Mouse (Mus musculus) stomach, postnatal 0 days (tissue): Measurements from ENCODE around the gene Galnt10.

ENCODE experiments used
- CTCF ChIP-seq: IDR thresholded peaks from 2 replicates; pipeline ENCODE4 v1.5.1; 2016; ENCODE audit warnings: antibody characterized with exemption, low read depth, mild to moderate bottlenecking, moderate library complexity
- EP300 ChIP-seq: optimal IDR thresholded peaks from 2 replicates; pipeline ENCODE3; 2016; ENCODE audit warnings: antibody characterized with exemption

- TF ChIP-seq CTCF (no peak), EP300 (no peak)
These were observed 165.8 kb downstream of the Galnt10 start for GRCm38 (mm10) chr11:57811006-57811405.
